Mouse (Mus musculus) bone marrow macrophage, adult 2 months (primary cell): ENCODE measurements at regions not wholly inside any gene's neighbourhood (a gene's known extent, or its start where the extent isn't known, plus 50 kb on each side); places are given as distances from the start of the nearest gene placed in this dataset.

Source experiments
- H3K27ac ChIP-seq: 2 replicates; pipeline ENCODE4 v1.5.1; 2012; ENCODE audit warnings: low read depth, low read length; ENCODE audit not compliant: insufficient read depth
- H3K4me1 ChIP-seq: 2 replicates; pipeline ENCODE4 v1.6.1; 2012; ENCODE audit warnings: low read length; ENCODE audit not compliant: control insufficient read depth, insufficient read depth
- H3K4me3 ChIP-seq: 2 replicates; pipeline ENCODE4 v1.5.1; 2012; ENCODE audit warnings: mild to moderate bottlenecking, low read length, moderate library complexity; ENCODE audit not compliant: insufficient read depth
- CTCF ChIP-seq: IDR thresholded peaks from 2 replicates; pipeline ENCODE4 v1.5.1; 2012; ENCODE audit warnings: low read depth, mild to moderate bottlenecking, low read length, moderate library complexity
- POLR2A ChIP-seq: IDR thresholded peaks from 2 replicates; pipeline ENCODE4 v1.6.1; 2012; ENCODE audit warnings: mild to moderate bottlenecking, low read depth, low read length, borderline replicate concordance

DNA sequence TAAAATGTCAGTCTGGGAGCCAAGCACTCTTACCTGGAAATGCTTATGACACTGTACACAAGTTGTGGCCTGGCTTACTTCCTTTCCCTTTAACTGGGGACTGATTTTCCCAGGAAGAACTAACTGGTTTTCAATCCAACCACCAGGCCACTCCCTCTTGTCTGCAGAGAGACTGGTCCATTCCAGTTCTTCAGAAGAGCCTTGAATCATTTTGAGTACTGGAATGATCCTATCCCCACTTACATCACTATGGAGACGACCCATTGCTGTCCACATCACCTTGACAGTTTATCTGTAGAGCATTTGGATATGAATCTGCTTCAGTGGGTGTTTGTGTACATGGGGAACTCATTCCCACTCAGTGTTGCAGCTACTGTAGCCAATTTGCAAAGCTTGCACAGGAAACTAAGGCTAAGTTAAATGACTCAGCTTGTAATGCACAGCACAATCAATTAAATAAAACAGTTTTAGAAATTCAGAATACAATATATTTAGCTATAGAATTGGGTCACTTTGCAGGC, 121.7 kb upstream of the Prep start:
- no peak overlapping the region for H3K4me3 ChIP-seq

DNA sequence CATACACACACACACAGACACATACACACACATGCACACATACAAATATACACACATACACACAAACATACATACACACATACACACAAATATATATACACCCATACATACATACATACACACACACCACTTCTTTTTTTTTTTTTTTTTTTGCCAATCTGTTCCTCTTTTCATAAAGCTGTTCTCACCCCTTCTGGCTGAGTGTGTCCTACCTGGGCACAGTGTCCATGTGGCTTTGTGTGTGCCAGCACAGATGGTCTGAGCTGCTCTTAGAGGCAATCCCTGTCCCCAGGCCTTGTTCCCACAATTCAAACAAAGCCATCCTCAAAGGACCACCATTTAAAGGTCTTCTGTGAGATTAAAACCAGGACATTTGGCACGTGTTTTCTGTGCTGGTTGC, 127.6 kb upstream of the Prep start:
- Histone ChIP-seq H3K27ac (no peak overlapping the region), H3K4me3 (no peak overlapping the region), H3K4me1 (no peaks in the 10 kb centered on the region)
- no peak for TF ChIP-seq CTCF

More for the DNA sequence above, 121.7 kb upstream of the Prep start:
- no peak for TF ChIP-seq POLR2A
- no peak for TF ChIP-seq CTCF
- no peak overlapping the region for H3K27ac ChIP-seq
- H3K4me1 ChIP-seq = no peaks in the 10 kb centered on the region

DNA sequence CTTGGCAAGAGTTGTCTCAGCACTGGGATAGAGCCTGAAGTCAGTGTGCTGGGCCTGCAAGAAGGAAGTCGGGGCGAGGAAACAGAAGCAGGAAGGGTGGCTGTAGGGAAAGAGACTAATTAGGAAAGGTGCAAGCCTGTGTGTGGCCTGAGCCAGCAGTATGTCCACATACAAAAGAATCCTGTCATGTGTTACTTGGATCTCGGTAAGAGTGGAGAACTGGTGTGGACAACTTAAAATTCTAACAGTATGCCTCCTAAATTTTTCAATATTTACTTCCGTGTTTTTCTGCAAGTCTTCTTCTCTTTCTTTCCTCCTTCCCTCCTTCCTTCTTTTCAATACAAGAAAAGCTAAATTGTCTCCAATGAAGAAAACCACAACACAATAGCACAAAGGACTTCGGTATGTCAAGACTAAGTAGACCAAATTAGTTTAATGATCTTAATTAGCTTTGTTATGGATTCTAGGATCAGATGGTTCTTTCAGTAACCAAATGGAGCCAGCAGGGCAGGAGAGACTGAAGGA, 130.0 kb upstream of the Prep start:
- no peak for TF ChIP-seq POLR2A
- Histone ChIP-seq H3K4me1 (no peaks in the 10 kb centered on the region), H3K4me3 (no peak overlapping the region), H3K27ac (no peak overlapping the region)

DNA sequence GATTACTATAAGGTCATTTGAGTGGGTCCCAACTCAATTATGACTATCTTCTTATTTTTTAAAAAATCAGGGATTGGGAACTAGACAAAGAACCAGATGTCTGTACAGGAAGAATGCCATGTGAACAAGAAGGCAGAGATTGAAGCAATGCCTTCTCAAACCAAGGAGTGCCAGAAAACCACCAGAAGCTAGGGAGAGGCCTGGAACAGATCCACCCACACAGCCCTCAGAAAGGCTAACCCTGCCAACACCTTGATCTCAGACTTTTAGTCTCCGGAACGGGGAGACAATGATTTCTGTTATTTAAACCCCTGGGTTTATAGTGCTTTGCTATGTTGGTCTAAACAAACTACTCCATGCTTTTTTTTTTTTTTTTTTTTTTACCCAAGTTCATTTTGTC, 136.2 kb upstream of the Prep start:
- Histone ChIP-seq H3K4me3 (no peak overlapping the region), H3K4me1 (no peaks in the 10 kb centered on the region), H3K27ac (no peak overlapping the region)
- TF ChIP-seq CTCF = no peak
- no peak for TF ChIP-seq POLR2A

DNA sequence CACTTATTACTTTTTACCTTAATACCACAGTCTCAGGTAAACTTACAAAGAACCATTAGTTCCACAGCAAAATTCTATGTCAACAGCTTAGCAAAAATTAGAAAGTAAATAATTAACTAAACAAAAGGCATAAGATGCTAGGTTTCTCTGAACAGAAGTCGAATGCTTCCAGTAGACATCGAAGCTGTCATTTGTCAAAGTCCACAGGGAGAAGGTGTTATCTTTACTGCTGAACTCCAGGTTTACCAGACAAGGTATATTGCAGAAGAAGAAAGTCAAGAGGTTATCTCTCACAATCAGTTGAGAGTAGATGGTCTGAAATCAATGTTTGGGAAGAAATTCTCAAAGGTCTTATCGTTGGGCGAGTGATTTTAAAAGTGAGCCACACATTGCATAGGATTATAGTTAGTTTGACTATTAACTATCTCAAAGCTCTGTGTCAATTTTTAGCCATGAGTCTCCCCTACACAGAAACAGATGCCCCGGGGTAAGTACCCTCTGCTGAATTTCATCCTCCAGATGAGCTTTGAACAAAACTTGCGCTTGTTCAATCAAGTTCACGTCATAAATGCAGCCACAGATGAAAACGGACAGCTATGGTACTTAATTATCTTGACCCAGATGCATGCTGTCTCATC, 153.1 kb upstream of the Prep start:
- no peak for TF ChIP-seq POLR2A
- no peak for TF ChIP-seq CTCF
- no peak overlapping the region for H3K4me3 ChIP-seq
- H3K27ac ChIP-seq = no peak overlapping the region
- no peaks in the 10 kb centered on the region for H3K4me1 ChIP-seq

DNA sequence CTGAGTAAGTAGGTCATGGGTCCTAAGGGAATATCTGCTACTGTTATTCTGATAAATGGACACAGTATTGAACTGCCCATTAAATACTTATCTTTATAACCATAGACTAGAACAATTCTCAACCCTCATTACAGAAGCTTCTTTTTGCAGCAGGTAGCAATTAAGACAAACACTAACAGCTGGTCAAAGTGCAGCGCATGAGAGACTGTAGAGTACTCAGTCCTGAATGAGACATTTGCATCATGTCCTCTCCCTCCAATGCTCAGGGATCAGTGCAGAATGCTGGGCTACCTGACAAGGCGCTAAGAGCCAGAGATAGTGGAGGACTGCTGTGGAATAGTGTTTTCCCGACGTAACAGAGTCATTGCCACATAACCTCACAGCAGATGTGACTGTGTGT, 162.5 kb upstream of the Prep start:
- TF ChIP-seq CTCF (no peak), POLR2A (no peak)
- H3K27ac ChIP-seq = no peak overlapping the region
- no peak overlapping the region for H3K4me3 ChIP-seq
- no peaks in the 10 kb centered on the region for H3K4me1 ChIP-seq

DNA sequence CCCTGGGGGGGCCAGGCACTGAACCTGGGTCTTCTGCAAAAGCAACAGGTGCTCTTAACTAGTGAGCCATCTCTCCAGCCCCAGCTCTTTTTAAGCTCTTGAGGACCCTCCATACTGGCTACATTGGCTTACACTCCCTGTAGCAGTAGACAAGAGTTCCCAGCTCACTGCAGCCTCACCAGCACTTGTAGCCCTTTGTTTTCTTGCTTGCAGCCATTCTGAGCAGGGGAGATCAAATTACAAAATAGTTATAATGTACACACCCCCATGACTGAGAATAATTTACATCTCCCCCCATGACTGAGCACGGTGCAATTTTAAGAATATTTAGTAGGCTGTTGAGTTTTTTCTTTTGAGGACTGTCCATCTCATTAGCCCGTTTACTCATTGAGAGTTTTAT, 165.8 kb upstream of the Prep start:
- H3K27ac ChIP-seq = no peak overlapping the region
- H3K4me1 ChIP-seq = no peaks in the 10 kb centered on the region
- TF ChIP-seq CTCF = no peak
- no peak for TF ChIP-seq POLR2A
- H3K4me3 ChIP-seq = no peak overlapping the region

DNA sequence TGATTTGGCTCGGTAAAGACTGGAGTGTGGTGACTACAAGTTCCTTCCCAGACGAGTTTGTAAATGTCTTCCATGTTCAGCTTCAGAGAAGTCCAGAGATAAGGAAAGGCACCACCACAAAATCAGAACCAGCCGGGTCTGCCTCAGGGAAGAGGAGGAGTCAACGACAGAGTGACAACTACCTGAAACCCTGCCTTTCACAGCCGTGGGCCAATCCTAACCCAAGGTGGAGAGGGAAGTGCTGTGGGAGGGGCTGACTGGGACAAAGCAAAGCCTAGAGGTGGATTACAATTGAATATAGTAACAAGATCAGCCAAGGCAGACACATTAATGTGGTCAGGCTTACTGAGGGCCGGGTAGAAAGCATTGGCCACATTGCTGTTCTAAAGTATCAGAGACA, 174.9 kb upstream of the Prep start:
- no peaks in the 10 kb centered on the region; the same call in 1 of the 2 replicates for H3K4me1 ChIP-seq
- H3K4me3 ChIP-seq = no peak overlapping the region
- TF ChIP-seq POLR2A = no peak
- no peak for TF ChIP-seq CTCF
- H3K27ac ChIP-seq = no peak overlapping the region

DNA sequence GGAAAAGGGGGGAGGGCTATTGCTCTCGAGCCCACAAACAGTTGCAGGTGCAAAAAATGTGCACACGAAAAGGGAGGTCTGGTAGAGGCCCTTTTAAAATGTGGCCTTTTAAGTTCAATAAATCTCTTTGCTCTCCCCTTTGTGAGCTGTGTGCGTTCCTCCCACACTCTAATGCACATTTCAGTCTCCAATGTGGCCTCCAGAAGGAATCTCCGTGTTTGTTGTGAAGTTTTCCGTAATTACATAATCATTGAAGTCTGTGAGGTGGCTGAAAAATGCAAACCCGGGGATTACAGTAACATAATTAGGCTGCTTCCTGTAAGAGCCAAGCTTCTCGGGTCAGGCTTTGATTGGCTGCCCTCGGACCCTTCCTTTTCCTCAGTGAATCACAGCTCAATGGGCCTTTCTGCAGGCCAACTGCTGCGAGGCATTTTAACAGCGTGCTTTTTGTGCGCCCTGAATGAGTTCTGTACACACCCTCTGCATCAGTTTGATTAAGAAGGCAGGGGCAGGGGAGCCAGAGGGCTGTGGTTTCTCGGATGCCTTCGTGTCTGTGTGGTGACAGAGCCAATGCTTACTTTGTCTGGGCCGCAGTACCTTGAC, 179.8 kb upstream of the Prep start:
- TF ChIP-seq POLR2A = no peak
- no peak for TF ChIP-seq CTCF
- Histone ChIP-seq H3K4me3 (no peak overlapping the region), H3K4me1 (peaks cover 9% of the 10 kb centered on the region), H3K27ac (no peak overlapping the region)

DNA sequence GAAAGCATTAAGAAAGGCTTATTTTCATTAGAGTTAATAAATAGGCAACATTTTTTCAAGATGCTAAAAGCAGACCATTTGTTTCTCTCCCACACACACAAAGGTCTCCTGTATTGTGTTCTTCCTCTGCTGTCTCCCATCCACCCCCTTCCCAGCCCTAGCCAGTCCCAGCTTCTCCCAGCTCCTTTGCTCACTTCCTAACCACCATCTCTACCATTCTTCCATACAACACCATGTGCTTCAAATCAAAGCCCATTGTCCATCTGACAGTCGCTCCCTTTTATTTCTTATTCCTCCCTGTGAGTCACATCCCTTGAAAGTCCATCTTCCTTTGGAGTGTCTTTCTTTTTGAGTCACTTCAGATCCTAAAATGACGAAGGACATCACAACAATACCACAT, 185.0 kb upstream of the Prep start:
- TF ChIP-seq POLR2A (no peak), CTCF (no peak)
- Histone ChIP-seq H3K27ac (no peak overlapping the region), H3K4me3 (no peak overlapping the region), H3K4me1 (peaks cover 9% of the 10 kb centered on the region)
